Mouse (Mus musculus) olfactory bulb, adult 2 months (tissue): ENCODE measurements around the gene Rbm47.

Experiments used
- CTCF ChIP-seq: fragments of 200-500 bp; IDR thresholded peaks from 2 replicates; pipeline ENCODE4 v1.5.1; 2012; ENCODE audit warnings: low read depth, mild to moderate bottlenecking, low read length, moderate library complexity; ENCODE audit not compliant: insufficient read depth
- POLR2A ChIP-seq: fragments of 200-500 bp; IDR thresholded peaks from 2 replicates; pipeline ENCODE4 v1.6.1; 2012; ENCODE audit warnings: mild to moderate bottlenecking, low read depth, low read length, moderate library complexity; ENCODE audit not compliant: insufficient read depth

GRCm38 (mm10) chr5:66169099-66169485 lies 3.8 kb downstream of the Rbm47 start:
- TF ChIP-seq CTCF (no peak), POLR2A (no peak)
